Mouse (Mus musculus): Measurements from ENCODE around the gene Ccp110. TPM values are rescaled to one million over a fixed set of nuclear protein-coding genes. Genes with fewer than 3 reads are reported as not detected.
A peak's percentile ranks its signal among the peaks of the same experiment; 100 is the strongest.

The Ccp110 gene
- polyA plus RNA-seq, 1 experiment from 2014 or later = 6.8 TPM

GRCm38 (mm10) chr7:118751625-118752024 is 39.3 kb downstream of the Ccp110 start:
- H3K4me3 ChIP-seq = no peak overlapping the region
- no peaks in the 10 kb centered on the region for H3K4me1 ChIP-seq
- no peak for ATAC-seq (ENCODE audit: extremely low read depth, insufficient number of reproducible peaks, low FRiP score, low TSS enrichment)
- H3K9me3 ChIP-seq = no peaks in the 10 kb centered on the region; the same call in 1 of the 2 replicates
- 76% methylated on average over 7 of the region's 7 CpGs for WGBS
- H3K27me3 ChIP-seq (replicated peaks) = no peaks in the 10 kb centered on the region
- peaks cover 97% of the 10 kb centered on the region for H3K36me3 ChIP-seq
- no peak overlapping the region for H3K9ac ChIP-seq
- no peak overlapping the region for H3K27ac ChIP-seq (replicated peaks)
- no peak overlapping the region for H3K4me2 ChIP-seq

GRCm38 (mm10) chr7:118755756-118756155 is 43.4 kb downstream of the Ccp110 start:
- Histone ChIP-seq H3K4me1 (peaks cover 8% of the 10 kb centered on the region; the same call in 1 of the 2 replicates), H3K9ac (no peak overlapping the region), H3K4me3 (no peak overlapping the region), H3K4me2 (no peak overlapping the region), H3K27me3 (replicated peaks) (no peaks in the 10 kb centered on the region), H3K9me3 (no peaks in the 10 kb centered on the region; the same call in 1 of the 2 replicates), H3K27ac (replicated peaks) (no peak overlapping the region), H3K36me3 (peaks cover 74% of the 10 kb centered on the region)
- no peak for ATAC-seq (ENCODE audit: extremely low read depth, insufficient number of reproducible peaks, low FRiP score, low TSS enrichment)
- WGBS = 82% methylated on average over 7 of the region's 7 CpGs

- Histone ChIP-seq H3K4me3 (no peak overlapping the region), H3K27me3 (replicated peaks) (no peaks in the 10 kb centered on the region), H3K9ac (no peak overlapping the region), H3K4me1 (peaks cover 8% of the 10 kb centered on the region; the same call in 1 of the 2 replicates), H3K4me2 (no peak overlapping the region), H3K36me3 (peaks cover 75% of the 10 kb centered on the region), H3K9me3 (no peaks in the 10 kb centered on the region; the same call in 1 of the 2 replicates), H3K27ac (replicated peaks) (no peak overlapping the region)
- ATAC-seq (ENCODE audit: extremely low read depth, insufficient number of reproducible peaks, low FRiP score, low TSS enrichment) = no peak
- WGBS = 91% methylated on average over 24 of the region's 24 CpGs
Observed at GRCm38 (mm10) chr7:118756490-118757265, 44.3 kb downstream of the Ccp110 start.

GRCm38 (mm10) chr7:118758369-118758768 is 46.0 kb downstream of the Ccp110 start:
- Histone ChIP-seq H3K36me3 (peaks cover 75% of the 10 kb centered on the region), H3K4me3 (no peak overlapping the region), H3K9me3 (no peaks in the 10 kb centered on the region; the same call in 1 of the 2 replicates), H3K27ac (replicated peaks) (no peak overlapping the region), H3K9ac (no peak overlapping the region), H3K4me2 (no peak overlapping the region), H3K4me1 (peaks cover 8% of the 10 kb centered on the region; the same call in 1 of the 2 replicates), H3K27me3 (replicated peaks) (no peaks in the 10 kb centered on the region)
- no peak for ATAC-seq (ENCODE audit: extremely low read depth, insufficient number of reproducible peaks, low FRiP score, low TSS enrichment)
- WGBS = 71% methylated on average over 4 of the region's 4 CpGs

GRCm38 (mm10) chr7:118759372-118759771 is 47.0 kb downstream of the Ccp110 start:
- Histone ChIP-seq H3K4me2 (no peak overlapping the region), H3K4me1 (peaks cover 8% of the 10 kb centered on the region; the same call in 1 of the 2 replicates), H3K36me3 (peaks cover 76% of the 10 kb centered on the region), H3K4me3 (no peak overlapping the region), H3K27me3 (replicated peaks) (no peaks in the 10 kb centered on the region), H3K27ac (replicated peaks) (no peak overlapping the region), H3K9ac (no peak overlapping the region), H3K9me3 (no peaks in the 10 kb centered on the region; the same call in 1 of the 2 replicates)
- ATAC-seq (ENCODE audit: extremely low read depth, insufficient number of reproducible peaks, low FRiP score, low TSS enrichment) = no peak
- WGBS = 50% methylated on average over 5 of the region's 5 CpGs

GRCm38 (mm10) chr7:118763939-118764338 is 51.6 kb downstream of the Ccp110 start:
- no peak for ATAC-seq (ENCODE audit: extremely low read depth, insufficient number of reproducible peaks, low FRiP score, low TSS enrichment)
- peaks cover 61% of the 10 kb centered on the region for H3K36me3 ChIP-seq
- 81% methylated on average over 11 of the region's 11 CpGs for WGBS
- H3K4me1 ChIP-seq = peaks cover 7% of the 10 kb centered on the region
- no peaks in the 10 kb centered on the region for H3K27me3 ChIP-seq (replicated peaks)
- no peak overlapping the region for H3K4me2 ChIP-seq
- no peak overlapping the region for H3K27ac ChIP-seq (replicated peaks)
- H3K9ac ChIP-seq = no peak overlapping the region
- no peak overlapping the region for H3K4me3 ChIP-seq
- no peaks in the 10 kb centered on the region for H3K9me3 ChIP-seq

GRCm38 (mm10) chr7:118764725-118765124 is 52.4 kb downstream of the Ccp110 start:
- Histone ChIP-seq H3K9ac (no peak overlapping the region), H3K27ac (replicated peaks) (no peak overlapping the region), H3K36me3 (peaks cover 64% of the 10 kb centered on the region), H3K27me3 (replicated peaks) (no peaks in the 10 kb centered on the region), H3K9me3 (no peaks in the 10 kb centered on the region), H3K4me2 (no peak overlapping the region), H3K4me3 (no peak overlapping the region), H3K4me1 (peaks cover 8% of the 10 kb centered on the region; the same call in 1 of the 2 replicates)
- 76% methylated on average over 14 of the region's 14 CpGs for WGBS
- ATAC-seq (ENCODE audit: extremely low read depth, insufficient number of reproducible peaks, low FRiP score, low TSS enrichment) = no peak

GRCm38 (mm10) chr7:118765604-118766003 is 53.3 kb downstream of the Ccp110 start:
- WGBS = 66% methylated on average over 8 of the region's 8 CpGs
- peaks cover 56% of the 10 kb centered on the region for H3K36me3 ChIP-seq

GRCm38 (mm10) chr7:118766119-118766833 is 53.9 kb downstream of the Ccp110 start:
- WGBS = 58% methylated on average over 18 of the region's 18 CpGs
- no peak overlapping the region for H3K4me2 ChIP-seq
- no peaks in the 10 kb centered on the region for H3K9me3 ChIP-seq
- no peaks in the 10 kb centered on the region for H3K27me3 ChIP-seq (replicated peaks)
- peaks cover 9% of the 10 kb centered on the region; the same call in 1 of the 2 replicates for H3K4me1 ChIP-seq
- H3K4me3 ChIP-seq = no peak overlapping the region
- H3K9ac ChIP-seq = no peak overlapping the region
- peaks cover 53% of the 10 kb centered on the region for H3K36me3 ChIP-seq
- ATAC-seq (ENCODE audit: extremely low read depth, insufficient number of reproducible peaks, low FRiP score, low TSS enrichment) = no peak
- no peak overlapping the region for H3K27ac ChIP-seq (replicated peaks)

More at GRCm38 (mm10) chr7:118765604-118766003, 53.3 kb downstream of the Ccp110 start:
- H3K4me1 ChIP-seq = peaks cover 9% of the 10 kb centered on the region; the same call in 1 of the 2 replicates
- H3K4me2 ChIP-seq = no peak overlapping the region
- H3K9me3 ChIP-seq = no peaks in the 10 kb centered on the region
- H3K27me3 ChIP-seq (replicated peaks) = no peaks in the 10 kb centered on the region
- H3K27ac ChIP-seq (replicated peaks) = 0 out of 2 replicates have a peak overlapping the region, but pooled peaks have one; percentile 9
- ATAC-seq (ENCODE audit: extremely low read depth, insufficient number of reproducible peaks, low FRiP score, low TSS enrichment) = no peak
- H3K4me3 ChIP-seq = no peak overlapping the region
- H3K9ac ChIP-seq = no peak overlapping the region

GRCm38 (mm10) chr7:118766834-118767224 is 54.5 kb downstream of the Ccp110 start:
- peaks cover 48% of the 10 kb centered on the region for H3K36me3 ChIP-seq
- H3K4me3 ChIP-seq = no peak overlapping the region
- H3K9me3 ChIP-seq = no peaks in the 10 kb centered on the region
- H3K9ac ChIP-seq = no peak overlapping the region
- no peak overlapping the region for H3K27ac ChIP-seq (replicated peaks)
- no peaks in the 10 kb centered on the region for H3K27me3 ChIP-seq (replicated peaks)
- ATAC-seq (ENCODE audit: extremely low read depth, insufficient number of reproducible peaks, low FRiP score, low TSS enrichment) = no peak
- 76% methylated on average over 5 of the region's 5 CpGs for WGBS
- peaks cover 9% of the 10 kb centered on the region; the same call in 1 of the 2 replicates for H3K4me1 ChIP-seq
- no peak overlapping the region for H3K4me2 ChIP-seq

- Histone ChIP-seq H3K9ac (no peak overlapping the region), H3K9me3 (no peaks in the 10 kb centered on the region), H3K4me3 (no peak overlapping the region), H3K4me2 (no peak overlapping the region), H3K4me1 (peaks cover 9% of the 10 kb centered on the region; the same call in 1 of the 2 replicates), H3K27ac (replicated peaks) (no peak overlapping the region), H3K36me3 (peaks cover 44% of the 10 kb centered on the region), H3K27me3 (replicated peaks) (no peaks in the 10 kb centered on the region)
- ATAC-seq (ENCODE audit: extremely low read depth, insufficient number of reproducible peaks, low FRiP score, low TSS enrichment) = no peak
- WGBS = 54% methylated on average over 8 of the region's 8 CpGs
Observed at GRCm38 (mm10) chr7:118769208-118769607, 56.9 kb downstream of the Ccp110 start.
